Mouse (Mus musculus) ovary, postnatal 10 days (tissue): Measurements from ENCODE around the gene Map6d1.

Experiments used
- DNase-seq: peaks from one replicate; pipeline ENCODE4 v3.0.0; 2022; ENCODE audit warnings: low spot score

Gene Map6d1

DNA sequence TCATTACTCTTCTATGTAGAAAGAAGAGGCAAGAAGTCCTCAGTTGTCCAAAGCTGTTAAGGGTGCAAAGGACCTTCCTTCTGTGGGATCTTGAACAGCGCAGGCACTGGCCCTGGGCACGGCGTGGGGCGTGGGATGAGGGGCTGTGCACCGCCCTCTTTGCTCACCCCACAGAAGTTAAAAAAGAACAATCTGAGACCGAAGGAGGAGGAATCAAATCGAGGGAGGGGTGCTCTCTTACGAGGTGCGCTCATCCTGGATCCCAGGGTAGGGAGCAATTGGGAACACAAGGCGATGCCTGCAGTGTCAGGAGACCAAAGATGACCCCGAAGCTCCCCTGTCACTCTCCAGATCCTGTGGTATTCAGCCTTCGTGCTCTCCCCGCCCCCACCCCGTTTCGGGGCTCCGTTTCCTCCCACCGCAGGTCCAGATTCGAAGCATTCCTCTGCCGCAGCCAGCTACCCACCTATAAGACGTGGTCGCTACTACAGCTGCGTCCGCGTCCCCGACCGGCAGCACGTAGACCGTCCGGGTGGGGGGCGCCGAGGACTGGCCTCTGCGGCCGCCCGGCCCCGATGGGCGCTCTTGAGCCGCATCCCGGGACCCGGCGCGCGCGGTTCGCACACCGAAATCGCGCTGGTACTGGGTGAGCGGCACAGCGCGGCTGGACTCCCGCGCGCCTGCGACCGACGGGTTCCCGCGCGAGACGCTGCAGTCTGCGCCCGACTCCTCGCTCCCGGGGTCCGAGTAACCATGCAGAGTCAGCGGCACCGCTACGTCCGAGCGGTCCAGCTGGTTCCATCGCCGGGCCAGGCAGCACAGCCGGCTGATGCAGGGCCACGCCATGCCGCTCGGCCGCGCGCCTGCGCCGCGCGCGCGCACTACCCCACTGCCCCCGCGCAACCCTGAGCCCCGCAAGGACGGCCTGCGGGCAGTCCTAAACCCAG lies at the start of gene Map6d1:
Gene Map6d1, minus strand, starts transcription at position 891 of the 947 bp plus-strand sequence.
- DNase-seq = peak; percentile 15

DNA sequence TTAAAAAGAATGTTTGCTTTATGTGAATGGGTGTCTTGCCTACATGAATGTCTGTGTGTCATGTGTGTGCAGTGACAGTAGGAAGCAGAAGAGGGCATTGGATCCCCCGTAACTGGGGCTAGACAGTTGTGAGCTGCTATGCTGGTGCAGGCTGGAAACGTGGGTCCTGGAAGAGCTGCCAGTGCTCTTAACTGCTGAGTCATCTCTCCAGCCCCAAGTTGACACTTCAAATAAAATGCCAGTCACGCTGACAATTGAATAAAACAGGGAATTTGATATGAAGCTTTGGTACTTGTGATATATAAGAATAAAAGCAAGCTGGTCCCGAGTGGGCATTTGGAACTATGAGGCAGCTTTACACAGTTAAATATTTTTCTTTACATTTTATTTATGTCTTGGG lies 39.1 kb upstream of the Map6d1 start:
- no peak for DNase-seq

DNA sequence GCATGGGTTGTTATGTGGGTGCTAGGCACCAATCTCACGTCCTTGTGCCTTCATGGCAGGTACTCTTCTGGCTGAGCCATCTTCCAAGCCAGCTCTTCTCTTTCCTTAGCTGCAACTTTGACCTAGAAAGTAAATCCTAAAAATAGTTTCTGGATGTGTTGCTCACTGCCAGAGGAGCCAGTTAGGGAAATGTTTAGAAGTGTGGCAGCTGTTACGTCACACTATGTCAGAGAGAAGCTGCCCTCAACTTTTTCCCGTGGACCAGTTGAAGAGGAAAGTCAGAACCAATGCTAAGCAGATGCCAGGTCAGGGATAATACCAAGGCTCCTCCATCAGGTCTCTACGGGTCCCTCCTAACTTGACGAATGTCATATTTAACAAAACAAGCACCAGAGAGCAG lies 38.2 kb upstream of the Map6d1 start:
- no peak for DNase-seq

DNA sequence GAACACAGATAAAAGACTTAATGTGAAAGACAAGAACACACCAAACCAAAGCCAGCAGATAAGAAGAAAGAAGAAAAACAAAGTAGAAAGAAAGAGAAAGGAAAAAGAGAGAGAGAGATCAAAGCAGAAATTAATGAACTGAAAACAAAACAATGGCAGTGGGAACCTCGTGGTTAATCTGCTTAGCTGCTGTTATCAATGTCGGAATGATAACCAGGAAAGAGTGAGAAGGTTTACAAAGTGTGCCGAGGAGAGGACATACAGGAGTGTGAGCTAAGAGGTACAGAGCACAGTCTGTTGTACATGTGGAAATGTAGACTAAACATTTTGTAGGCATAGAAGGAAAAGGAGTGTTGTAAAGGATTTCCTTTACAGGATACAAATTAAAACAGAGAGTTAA lies 31.8 kb upstream of the Map6d1 start:
- no peak for DNase-seq

DNA sequence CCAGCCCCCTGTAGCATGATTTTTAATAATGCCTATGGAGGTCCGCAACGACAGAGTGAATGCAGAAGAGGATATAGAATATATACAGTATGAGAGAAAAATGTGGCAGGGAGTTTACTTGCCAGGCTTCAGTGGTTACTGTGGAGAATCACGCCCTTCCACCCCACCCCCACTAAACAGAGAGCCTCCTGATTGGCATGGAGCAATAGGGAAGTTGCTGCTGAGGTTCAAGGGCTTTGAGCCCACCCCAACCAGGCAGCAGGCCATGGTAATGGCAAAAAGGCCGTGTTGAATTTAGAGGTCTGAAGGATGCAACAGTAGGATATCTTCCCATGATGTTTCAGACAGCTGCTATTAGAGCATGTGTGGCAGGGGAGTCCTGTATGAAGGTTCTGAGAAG lies 30.2 kb upstream of the Map6d1 start:
- no peak for DNase-seq

DNA sequence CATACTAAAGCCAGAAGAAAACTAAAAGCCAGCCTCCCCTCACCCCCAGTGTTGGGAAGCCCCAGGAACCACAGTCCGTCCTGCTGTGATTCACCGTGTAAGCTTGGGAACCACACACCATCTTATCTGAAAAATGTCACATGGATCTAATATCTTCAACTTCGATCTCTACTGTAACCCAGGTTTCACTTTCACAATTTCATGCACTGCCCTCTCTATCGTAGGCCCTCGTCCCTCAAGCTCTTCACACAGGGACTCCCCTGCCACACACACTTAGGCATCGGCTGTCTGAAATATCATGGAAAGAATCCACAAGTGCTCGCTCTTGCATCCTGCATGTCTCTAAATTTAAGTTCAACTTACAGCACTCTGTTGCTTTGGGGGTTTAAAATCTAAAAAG lies 23.9 kb upstream of the Map6d1 start:
- no peak for DNase-seq

GRCm38 (mm10) chr16:20257926-20258325 lies 16.8 kb upstream of the Map6d1 start:
- no peak for DNase-seq

DNA sequence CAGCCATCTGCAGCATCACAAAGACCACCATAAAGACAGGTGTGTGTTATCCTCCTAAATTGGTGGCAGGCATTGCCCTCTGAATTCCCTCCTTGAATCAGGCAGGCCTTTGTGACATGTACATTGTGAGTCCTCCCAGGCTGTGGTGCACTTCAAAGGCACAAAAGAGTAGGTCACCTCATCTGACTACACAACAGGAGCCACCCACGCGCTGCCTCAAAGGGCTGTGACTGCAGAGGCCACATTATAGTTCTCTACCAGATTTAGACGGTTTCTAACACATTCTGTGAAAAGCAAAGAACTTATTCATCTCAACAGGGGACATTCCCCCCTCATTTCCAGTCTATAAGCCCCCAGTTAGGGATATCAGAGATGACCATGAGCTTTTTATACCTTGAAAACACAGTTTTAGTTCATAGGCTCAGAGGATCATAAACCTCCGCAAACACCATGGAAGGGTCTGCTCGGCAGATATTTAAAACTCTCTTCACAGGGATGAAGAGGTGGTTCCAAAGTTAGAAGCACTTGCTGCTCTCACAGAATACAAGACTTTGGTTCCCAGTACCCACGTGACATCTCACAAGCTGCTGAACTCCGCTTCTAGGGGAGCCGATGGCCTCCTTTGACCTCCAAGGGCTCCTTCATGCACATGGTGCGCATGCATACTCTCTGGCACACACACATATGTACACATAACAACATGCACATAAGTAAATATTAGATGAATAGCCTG lies 7.5 kb upstream of the Map6d1 start:
- DNase-seq = no peak

GRCm38 (mm10) chr16:20247103-20247502 lies 5.9 kb upstream of the Map6d1 start:
- no peak for DNase-seq

- no peak for DNase-seq
Measured at GRCm38 (mm10) chr16:20238646-20239045, 2.5 kb downstream of the Map6d1 start.

- no peak for DNase-seq
Measured at GRCm38 (mm10) chr16:20237426-20237825, 3.7 kb downstream of the Map6d1 start.

DNA sequence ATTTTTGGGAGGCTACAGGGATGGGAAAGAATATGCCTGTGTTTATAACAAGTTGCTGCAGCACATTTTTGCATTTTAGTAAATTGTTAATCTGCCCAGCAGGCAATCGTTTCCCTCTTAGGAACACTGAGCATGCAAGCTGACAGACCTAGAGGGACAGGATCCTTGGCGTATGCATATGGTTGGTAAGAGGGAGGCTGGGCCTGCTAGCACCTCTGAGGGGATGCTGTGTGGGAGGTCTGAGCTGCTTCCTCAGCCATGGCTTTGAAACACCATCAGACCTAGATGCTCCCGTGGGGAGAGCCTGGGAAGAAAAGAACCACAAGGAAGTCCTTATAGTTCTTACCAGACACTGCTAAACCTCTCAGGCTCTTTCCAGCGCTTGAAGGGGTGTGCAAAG lies 6.8 kb downstream of the Map6d1 start:
- DNase-seq = no peak

GRCm38 (mm10) chr16:20228167-20228566 lies 13.0 kb downstream of the Map6d1 start:
- DNase-seq = no peak

GRCm38 (mm10) chr16:20227504-20227903 lies 13.7 kb downstream of the Map6d1 start:
- no peak for DNase-seq

DNA sequence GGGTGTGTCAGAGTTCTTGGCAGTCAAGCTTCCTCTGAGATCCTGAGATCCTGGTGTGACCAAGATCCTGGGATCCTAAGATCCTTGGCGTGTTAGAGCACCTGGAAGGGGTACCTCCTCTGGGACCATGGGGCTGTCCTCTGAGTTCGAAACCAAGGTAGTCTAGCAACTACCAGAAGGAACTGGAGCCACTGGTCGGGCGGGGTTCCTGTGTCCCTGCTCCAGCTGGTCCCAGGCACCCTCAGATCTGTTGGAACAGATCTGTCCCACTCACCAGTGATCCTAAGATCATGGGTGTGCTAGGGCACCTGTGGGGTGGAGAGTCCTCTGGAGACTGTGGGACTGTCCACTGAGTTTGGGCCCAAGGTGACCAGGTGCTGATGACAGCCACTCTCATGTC lies 14.5 kb downstream of the Map6d1 start:
- DNase-seq = no peak

DNA sequence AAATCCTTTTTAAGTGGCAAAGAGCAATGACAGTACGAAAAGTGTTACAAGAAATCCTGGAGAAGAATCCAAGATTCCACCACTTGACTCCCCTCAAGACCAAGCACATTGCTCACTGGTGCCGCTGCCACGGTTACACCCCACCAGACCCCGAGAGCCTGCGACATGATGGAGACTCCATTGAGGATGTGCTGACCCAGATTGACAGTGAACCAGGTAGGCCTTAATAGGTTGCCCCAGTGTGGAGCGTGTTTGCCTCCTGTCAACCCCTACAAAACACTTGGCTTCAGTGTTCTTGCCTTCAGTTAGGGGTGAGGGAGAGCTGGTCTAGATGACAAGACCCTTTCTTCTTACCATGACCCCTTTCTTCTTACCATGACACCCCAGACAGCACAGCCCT lies 18.4 kb downstream of the Map6d1 start:
- no peak for DNase-seq

DNA sequence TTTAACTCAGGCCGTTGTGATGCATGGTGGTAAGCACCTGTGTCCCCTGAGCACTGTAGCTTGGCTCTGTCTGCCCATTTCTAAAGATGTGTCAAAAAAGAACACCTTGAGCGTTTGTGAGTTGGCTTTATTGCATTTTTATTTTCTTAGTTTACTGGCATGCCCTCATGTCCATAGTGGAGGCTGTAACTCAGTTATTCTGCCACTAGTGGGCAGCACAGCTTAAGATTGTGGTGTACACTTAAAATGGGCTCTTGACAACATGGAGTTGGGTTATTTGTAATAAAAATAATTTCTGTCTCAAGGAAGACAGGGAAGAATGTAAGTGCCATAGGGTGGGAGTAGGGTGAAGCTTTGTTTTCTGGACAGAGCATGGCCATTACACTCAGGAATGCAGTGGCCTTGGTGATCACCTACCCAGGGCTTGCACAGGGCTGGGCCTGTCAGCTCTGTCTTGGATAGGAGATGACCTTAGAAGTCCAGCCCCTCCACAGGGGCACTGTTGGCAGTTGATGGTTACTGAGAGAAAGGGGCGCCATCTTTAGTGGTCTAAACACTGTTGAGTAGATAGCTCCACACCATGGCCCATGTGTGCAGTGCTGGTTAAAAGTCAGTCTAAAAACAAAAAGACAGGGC lies 27.4 kb downstream of the Map6d1 start:
- DNase-seq = no peak

DNA sequence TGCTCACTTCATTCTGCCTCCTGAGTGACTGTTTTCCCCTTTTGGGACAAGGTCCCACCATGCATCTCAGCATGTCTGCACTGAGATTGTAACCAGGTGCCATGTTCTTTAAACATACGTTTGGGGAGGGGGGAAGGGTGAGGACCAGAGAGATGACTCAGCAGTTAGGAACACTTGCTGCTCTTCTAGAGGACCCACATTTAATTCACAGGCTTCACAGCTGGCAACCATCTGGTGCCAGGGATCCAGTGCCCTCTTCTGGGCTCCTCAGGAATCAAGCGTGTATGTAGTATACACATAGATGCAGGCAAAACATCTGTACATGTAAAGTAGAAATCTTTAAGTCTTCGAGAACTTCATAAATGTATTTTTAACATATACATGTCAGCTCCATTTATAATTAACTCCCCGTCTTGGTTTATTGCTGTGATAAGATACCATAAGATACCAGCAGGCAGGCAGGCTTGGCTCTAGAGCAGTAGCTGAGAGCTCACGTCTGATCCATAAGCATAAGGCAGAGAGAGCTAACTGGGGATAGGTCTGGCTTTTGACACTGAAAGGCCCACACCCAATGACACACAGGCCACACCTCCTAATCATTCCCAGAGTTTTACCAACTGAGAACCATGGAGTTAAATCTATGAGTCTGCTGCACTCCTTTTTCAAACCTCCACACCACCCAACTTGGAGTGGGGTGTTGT lies 41.5 kb downstream of the Map6d1 start:
- DNase-seq = no peak

GRCm38 (mm10) chr16:20196962-20197361 lies 44.2 kb downstream of the Map6d1 start:
- no peak for DNase-seq

DNA sequence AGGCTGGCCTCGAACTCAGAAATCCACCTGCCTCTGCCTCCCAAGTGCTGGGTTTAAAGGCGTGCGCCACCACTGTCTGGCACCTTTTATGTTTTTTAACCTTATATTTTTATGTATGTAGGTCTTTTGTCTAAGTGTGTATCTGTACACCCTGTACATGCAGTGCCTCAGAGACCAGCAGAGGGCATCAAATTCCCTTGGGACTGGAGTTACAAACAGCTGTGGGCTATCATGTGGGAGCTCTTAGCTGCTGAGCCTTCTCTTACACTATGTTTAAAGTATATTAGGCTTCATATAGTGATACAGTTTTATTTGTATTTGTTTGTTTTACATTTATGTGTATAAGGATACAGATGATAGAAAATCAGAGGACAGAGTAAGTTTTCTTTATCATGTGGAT lies 45.6 kb downstream of the Map6d1 start:
- no peak for DNase-seq

GRCm38 (mm10) chr16:20192043-20192442 lies 49.1 kb downstream of the Map6d1 start:
- no peak for DNase-seq
